ENCODE assay signal across 31 mouse cellular contexts in the genomic region with DNA sequence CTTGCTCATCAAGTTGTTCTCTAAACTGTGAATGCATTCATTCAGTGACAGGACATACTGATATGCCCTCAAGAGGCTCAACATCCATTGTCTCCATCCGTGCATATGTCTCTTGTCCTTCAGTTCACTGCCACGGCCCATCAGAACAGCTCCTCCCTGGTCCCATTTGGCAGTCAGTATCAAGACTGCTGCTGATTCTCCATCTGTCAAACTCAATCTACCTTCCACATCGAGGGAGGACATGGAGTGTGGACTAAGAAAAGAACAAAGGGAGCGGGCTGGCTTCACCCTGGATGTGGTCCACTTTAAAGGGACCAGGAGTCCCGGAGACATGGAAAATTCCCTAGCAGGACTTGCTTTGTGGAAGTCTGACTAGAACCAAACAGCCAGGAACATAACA. TPM values are rescaled to one million over a fixed set of nuclear protein-coding genes. Genes with fewer than 3 reads are reported as not detected.
A peak's percentile ranks its signal among the peaks of the same experiment; 100 is the strongest.
DNase-seq lines count a peak whose midpoint lies in the region; TF ChIP-seq lines count a peak whose summit lies in the region.
"Had no signal": no experiment of that assay in that cellular context is flagged by ENCODE, and none has a peak within 500 bp of the region (broad histone marks: within the 10 kb centered on the region; RNA-seq: fewer than 3 reads in every experiment).

No protein-coding gene starts in this region.

- intact Hi-C loops in left cerebral cortex, postnatal 14 days (cut with DNase I): loop anchor here (2.0 kb wide), 1 partner anchor 226 kb away; no protein-coding TSS in a partner anchor

- H3K4me3 ChIP-seq in testis, adult 2 months (ENCODE audit: control insufficient read depth, low read depth, low read length): no peak overlapping the region
- H3K4me3 ChIP-seq in forebrain, embryonic 10.5 days: no peak overlapping the region
- H3K4me3 ChIP-seq: heart, embryonic 10.5 days; kidney, embryonic 15.5 days; layer of hippocampus, adult 2 months; left cerebral cortex, adult 2 months; limb, embryonic 10.5 days; limb, embryonic 15.5 days; liver, embryonic 13.5 days; megakaryocyte, embryonic 14.5 days; midbrain, embryonic 13.5 days had no signal

- 85% methylated on average over 5 of the region's 5 CpGs for WGBS in forebrain, embryonic 10.5 days

- no peaks in the 10 kb centered on the region for H3K36me3 ChIP-seq in testis, adult 2 months (ENCODE audit: control insufficient read depth, insufficient read depth, low read length)
- no peaks in the 10 kb centered on the region for H3K36me3 ChIP-seq in forebrain, embryonic 10.5 days (replicated peaks)
- H3K36me3 ChIP-seq: heart, embryonic 10.5 days; kidney, embryonic 15.5 days; limb, embryonic 10.5 days; limb, embryonic 15.5 days; liver, embryonic 13.5 days; midbrain, embryonic 13.5 days had no signal

- TF ChIP-seq CTCF in testis, adult 2 months (IDR thresholded peaks at IDR 0.05; ENCODE audit: control insufficient read depth, insufficient read depth, insufficient replicate concordance, low read depth, low read length): no peak

- H3K27ac ChIP-seq in testis, adult 2 months (ENCODE audit: control insufficient read depth, insufficient read depth, low read depth, low read length): 0 out of 2 replicates have a peak overlapping the region, but pooled peaks have one; percentile 52
- no peak overlapping the region for H3K27ac ChIP-seq in forebrain, embryonic 10.5 days
- H3K27ac ChIP-seq: heart, embryonic 10.5 days; hindbrain, embryonic 14.5 days; kidney, embryonic 15.5 days; layer of hippocampus, adult 2 months; left cerebral cortex, adult 2 months; limb, embryonic 10.5 days; limb, embryonic 15.5 days; liver, embryonic 13.5 days; midbrain, embryonic 13.5 days had no signal

- no peak for TF ChIP-seq POLR2A in testis, adult 2 months (IDR thresholded peaks at IDR 0.05; ENCODE audit: control insufficient read depth, low read depth, low read length)

- no peaks in the 10 kb centered on the region for H3K27me3 ChIP-seq in testis, adult 2 months (ENCODE audit: control insufficient read depth, insufficient read depth, low read length)
- no peaks in the 10 kb centered on the region for H3K27me3 ChIP-seq in forebrain, embryonic 10.5 days (ENCODE audit: poor library complexity, severe bottlenecking)
- H3K27me3 ChIP-seq: kidney, embryonic 15.5 days; limb, embryonic 15.5 days; liver, embryonic 13.5 days; megakaryocyte, embryonic 14.5 days; midbrain, embryonic 13.5 days had no signal

- DNase-seq in testis, postnatal 10 days (ENCODE audit: low spot score): no peak
- DNase-seq in cerebellum, adult 18-20 months: peak; percentile 81 to 92
- DNase-seq in cerebellum, postnatal 10 days: peak; percentile 86 to 88
- DNase-seq in forebrain, embryonic 10.5 days (ENCODE audit: extremely low spot score, low spot score): no peak
- DNase-seq in frontal cortex, adult 2 months (ENCODE audit: extremely low spot score in 1 of 2, low spot score in 1 of 2): no peak
- no peak for DNase-seq in left cerebral cortex, postnatal 14 days (ENCODE audit: low spot score in 2 of 2)
- DNase-seq: adrenal gland, adult 2 months; adrenal gland, postnatal 36 days; B cell, adult 2 months; gastrocnemius, postnatal 14 days; heart, postnatal 36 days; kidney, adult 18-20 months; kidney, postnatal 36 days; liver, embryonic 13.5 days; lung, adult 18-20 months; lung, postnatal 4 days; retina, postnatal 1 day; right cerebral cortex, postnatal 14 days; thymus, postnatal 14 days had no signal

- H3K4me1 ChIP-seq in testis, adult 2 months (ENCODE audit: control insufficient read depth, insufficient read depth, low read length): no peaks in the 10 kb centered on the region
- no peaks in the 10 kb centered on the region for H3K4me1 ChIP-seq in forebrain, embryonic 10.5 days
- H3K4me1 ChIP-seq: heart, embryonic 10.5 days; kidney, embryonic 15.5 days; limb, embryonic 10.5 days; limb, embryonic 15.5 days; liver, embryonic 13.5 days; megakaryocyte, embryonic 14.5 days; midbrain, embryonic 13.5 days had no signal

- no peaks in the 10 kb centered on the region for H3K9me3 ChIP-seq in forebrain, embryonic 10.5 days
- H3K9me3 ChIP-seq: heart, embryonic 10.5 days; kidney, embryonic 15.5 days; limb, embryonic 10.5 days; limb, embryonic 15.5 days; liver, embryonic 13.5 days; midbrain, embryonic 13.5 days had no signal

RNA-seq across cellular contexts. Expression of gene Zfp385b, which starts 22.2 kb away (rescaled TPM):
- polyA plus RNA-seq in testis, adult 2 months (2012; rRNA removed): 8.1 and 8.8 TPM in 2 replicates
- polyA plus RNA-seq in forebrain, embryonic 10.5 days (2016; fragmentation: Nextera tagmentation; extraction: Ambion mirVana): 0.72 and 0.76 TPM in 2 replicates
- polyA plus RNA-seq in frontal cortex, adult 2 months (2012; rRNA removed): 59.1 and 69.4 TPM in 2 replicates
- total RNA-seq in left cerebral cortex, postnatal 14 days (2021): 10 to 100 TPM; 46.9 to 48.8 TPM
- total RNA-seq: granulocyte monocyte progenitor cell, adult 5-6 weeks; monocyte, adult 5-6 weeks had no signal

Comparison
In these comparisons a context has a peak if more than half of its experiments do, and no peak if none do; other contexts are left out.
1. DNase-seq: peak in cerebellum, adult 18-20 months (2 of 2) and cerebellum, postnatal 10 days (2 of 2); none in testis, postnatal 10 days (single experiment), forebrain, embryonic 10.5 days (single experiment), frontal cortex, adult 2 months (0 of 2) and left cerebral cortex, postnatal 14 days (0 of 2).